Mouse (Mus musculus) left cerebral cortex, adult 2 months (tissue): ENCODE results near the gene T2. TPM values are rescaled to one million over a fixed set of nuclear protein-coding genes. Genes with fewer than 3 reads are reported as not detected.
"Not testable (repeated sequence)": the region's sequence is repeated elsewhere in the genome, so short reads cannot be mapped to it uniquely, and the experiment has no call there.

Experiments used
- DNase-seq, 2 experiments: peaks; one replicate each; pipeline ENCODE4 v3.0.0; 2021 to 2022; ENCODE audit warnings: low spot score in 2 of 2, mixed read lengths in 1 of 2; ENCODE audit errors: extremely low spot score in 1 of 2
- H3K27ac ChIP-seq: fragments of 200-600 bp; 2 replicates; pipeline ENCODE4 v1.8.1; 2022
- H3K4me3 ChIP-seq: fragments of 200-600 bp; 2 replicates; pipeline ENCODE4 v1.8.1; 2022
- CTCF ChIP-seq: fragments of 200-600 bp; IDR thresholded peaks from 2 replicates; pipeline ENCODE4 v1.8.1; 2022; ENCODE audit warnings: antibody characterized with exemption, mild to moderate bottlenecking, moderate library complexity
- intact Hi-C: fragments of 180-260 bp; cut with DNase I; formaldehyde crosslinking; loops from one replicate; pipeline ENCODE4 v1.15.1; 2025
- total RNA-seq, 2 experiments: library from RNA; stranded (reverse); gene quantifications; 2 replicates each; pipeline ENCODE4 v1.2.3; 2021

The T2 gene
- total RNA-seq, 2 experiments from 2014 or later, result 0.70 to 0.79 TPM

DNA sequence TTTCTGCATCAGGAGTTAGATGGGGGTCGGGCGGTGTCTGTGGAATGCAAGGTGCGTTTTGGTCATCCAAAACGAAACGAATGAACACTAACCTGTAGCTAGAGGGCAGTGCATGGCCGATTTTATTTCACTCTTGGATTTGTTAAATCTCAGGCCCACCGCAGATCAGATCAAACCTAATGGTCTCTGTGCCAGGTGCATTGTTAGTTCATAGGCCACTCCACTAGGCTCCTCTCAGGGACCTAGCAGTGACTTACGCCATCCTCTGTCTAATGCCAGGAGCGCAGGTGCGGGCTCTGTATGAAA is 34.0 kb downstream of the T2 start:
- intact Hi-C loops, result loop anchor here (1.0 to 5.0 kb wide), 2 partner anchors 72 to 208 kb away; no protein-coding TSS in a partner anchor
- H3K4me3 ChIP-seq, result no peak overlapping the region; the same call in 1 of the 2 replicates
- no peak overlapping the region for H3K27ac ChIP-seq
- TF ChIP-seq CTCF, result no peak; the same call in 1 of the 2 replicates
- no peak for DNase-seq

DNA sequence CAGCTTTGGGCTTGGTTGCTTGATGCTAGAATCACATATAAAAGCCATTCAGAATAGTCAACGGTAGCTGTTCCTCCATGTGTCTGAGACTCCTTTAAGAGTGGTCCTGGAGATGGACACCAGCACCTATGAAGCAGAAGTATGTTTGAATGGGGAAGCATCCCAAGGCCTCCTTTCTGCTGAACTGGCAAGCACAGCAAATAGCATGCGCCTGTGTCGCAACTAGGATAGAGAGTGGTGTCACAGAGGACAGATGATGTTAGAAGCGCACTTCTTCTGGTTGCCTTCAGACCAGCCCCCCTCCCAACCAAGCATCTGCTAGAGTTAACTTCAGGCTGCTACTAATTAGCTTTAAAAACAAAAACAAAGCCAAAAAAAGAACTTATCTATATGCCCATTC is 34.7 kb downstream of the T2 start:
- no peak for DNase-seq
- intact Hi-C loops, result loop anchor here (1.0 kb wide), 1 partner anchor 71 kb away; no protein-coding TSS in a partner anchor
- Histone ChIP-seq H3K27ac (no peak overlapping the region), H3K4me3 (no peak overlapping the region)
- TF ChIP-seq CTCF, result no peak

DNA sequence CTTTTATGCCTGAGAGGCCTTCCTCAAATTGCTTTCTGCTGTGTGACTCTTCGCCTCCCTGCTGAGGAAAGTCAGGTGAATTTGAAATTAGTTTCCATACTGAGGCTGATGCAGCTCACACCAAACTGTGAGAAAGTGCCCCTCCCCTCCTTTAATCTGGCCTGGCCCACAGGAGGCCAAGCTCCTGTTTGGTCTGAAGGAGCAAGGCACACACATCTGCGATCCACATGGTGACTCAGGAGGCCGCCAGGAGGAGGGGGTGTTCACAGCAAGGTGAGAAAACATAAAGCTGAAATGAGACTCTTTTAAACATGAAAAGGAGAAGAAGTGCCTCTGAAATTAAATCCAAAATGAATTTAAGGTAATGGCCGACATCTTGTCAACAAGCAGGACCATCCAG is 40.6 kb downstream of the T2 start:
- TF ChIP-seq CTCF, result no peak
- Histone ChIP-seq H3K27ac (no peak overlapping the region), H3K4me3 (no peak overlapping the region)
- intact Hi-C loops, result no loop called here
- no peak for DNase-seq

DNA sequence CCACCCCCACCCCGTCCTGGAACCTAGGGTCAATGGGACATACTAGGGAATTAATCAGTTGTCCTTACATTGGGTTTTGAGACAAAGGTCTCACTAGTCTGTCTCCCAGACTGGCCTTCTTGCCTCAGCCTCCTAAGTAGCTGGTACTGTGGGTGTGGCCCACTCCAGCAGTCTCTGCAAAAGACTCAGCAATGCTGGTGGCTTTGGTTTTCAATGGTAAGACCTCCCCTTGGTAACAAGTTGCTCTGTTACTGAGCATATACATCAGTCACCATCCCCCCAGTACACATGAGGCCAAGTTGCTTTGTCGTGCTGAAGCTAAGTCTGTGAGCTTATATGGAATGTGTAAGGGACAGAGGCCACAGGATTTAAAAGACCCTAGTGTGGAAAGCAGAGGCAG is 42.2 kb downstream of the T2 start:
- no peak for TF ChIP-seq CTCF
- intact Hi-C loops, result no loop called here
- Histone ChIP-seq H3K27ac (no peak overlapping the region), H3K4me3 (no peak overlapping the region)
- no peak for DNase-seq

DNA sequence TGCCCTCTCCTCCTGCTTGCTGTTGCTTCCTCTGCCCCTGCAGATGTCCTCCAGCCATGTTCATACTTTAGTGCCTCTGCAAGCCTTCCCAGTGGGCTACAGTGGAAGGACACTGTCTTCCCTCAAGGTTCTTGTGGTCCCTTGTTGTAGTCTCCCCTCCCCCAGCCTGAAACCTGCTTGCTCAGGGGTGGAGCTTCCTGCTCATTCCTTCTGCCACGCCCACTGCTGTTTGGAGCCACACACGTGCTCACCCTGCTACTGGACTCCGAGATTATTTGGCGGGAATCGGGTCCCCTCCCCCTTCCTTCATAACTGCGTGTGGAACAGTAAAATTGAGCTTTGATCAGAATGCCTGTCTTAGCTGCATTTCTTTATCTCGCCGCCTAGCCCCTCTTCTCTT is 48.1 kb downstream of the T2 start:
- H3K4me3 ChIP-seq, intact Hi-C loops, DNase-seq, H3K27ac ChIP-seq: not testable (repeated sequence)

DNA sequence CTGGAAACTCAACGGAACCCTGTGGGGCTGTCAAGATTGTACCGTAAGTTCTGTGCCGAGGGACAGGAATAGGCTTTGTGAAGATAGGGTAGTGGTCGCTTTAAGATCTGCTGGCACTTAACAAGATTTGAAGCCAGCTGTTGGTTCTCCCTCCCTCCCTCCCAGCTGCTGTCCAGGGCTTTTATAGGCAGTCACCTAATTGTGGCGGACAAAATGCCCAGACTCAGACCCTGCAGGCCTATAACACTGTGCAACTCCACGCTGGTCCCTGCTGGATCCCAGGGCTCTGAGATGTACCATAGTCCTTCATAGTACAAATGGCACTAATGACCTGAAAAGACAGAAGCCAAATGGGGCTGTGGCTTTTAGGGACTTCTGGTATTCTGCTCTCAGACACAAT is 50.5 kb downstream of the T2 start:
- no peak for DNase-seq
- H3K27ac ChIP-seq, result no peak overlapping the region
- TF ChIP-seq CTCF, result no peak
- H3K4me3 ChIP-seq, result no peak overlapping the region
- intact Hi-C loops, result no loop called here

DNA sequence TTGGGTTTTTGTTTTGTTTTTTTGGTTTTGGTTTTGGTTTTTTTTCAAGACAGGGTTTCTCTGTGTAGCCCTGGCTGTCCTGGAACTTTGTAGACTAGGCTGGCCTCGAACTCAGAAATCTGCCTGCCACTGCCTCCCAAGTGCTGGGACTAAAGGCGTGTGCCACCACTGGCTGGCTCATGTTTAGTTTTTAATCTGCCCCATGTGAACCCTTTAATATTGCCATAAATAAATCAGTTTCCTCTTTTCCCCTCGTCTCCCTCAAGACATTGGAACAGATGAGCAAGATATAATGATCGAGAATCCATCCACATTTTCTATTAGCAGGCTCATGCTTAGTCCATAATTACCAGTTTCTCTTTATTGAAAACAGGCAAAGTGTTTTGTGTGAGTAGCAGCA is 52.2 kb downstream of the T2 start:
- H3K27ac ChIP-seq, DNase-seq, H3K4me3 ChIP-seq, intact Hi-C loops: not testable (repeated sequence)

DNA sequence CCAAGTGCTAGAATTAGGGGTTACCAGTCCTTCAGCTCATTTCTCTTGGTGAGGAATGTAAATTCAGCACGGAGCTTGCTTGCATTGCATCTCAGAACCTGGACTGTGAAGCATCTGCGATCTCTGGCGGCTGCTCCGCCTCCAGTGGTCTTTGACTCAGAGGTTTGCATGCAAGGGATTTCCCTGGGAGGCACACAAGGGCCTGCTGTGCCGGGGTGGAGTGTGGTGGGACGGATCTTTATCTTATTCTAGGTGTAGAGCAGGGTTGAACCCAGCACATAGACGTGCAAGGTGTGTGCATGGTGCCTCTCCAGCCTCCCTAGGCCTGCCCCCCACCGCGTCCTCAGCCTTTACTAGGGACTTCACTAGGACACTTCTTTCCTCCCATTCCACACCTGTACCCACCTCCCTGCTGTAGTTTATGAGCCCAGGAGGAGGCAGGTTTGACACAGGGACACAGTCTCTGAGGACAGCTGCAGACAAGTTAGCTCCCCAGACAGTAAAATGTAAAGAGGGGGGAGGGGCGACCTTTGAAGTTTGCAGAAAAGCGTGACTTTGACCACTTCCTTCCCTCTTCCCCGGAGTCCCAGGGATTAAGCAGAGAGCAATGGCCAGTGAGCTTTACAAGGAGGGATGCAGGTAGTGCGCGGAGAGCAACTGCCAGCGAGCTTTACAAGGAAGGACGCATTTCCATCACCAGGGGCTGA is 53.0 kb downstream of the T2 start:
- H3K4me3 ChIP-seq, result no peak overlapping the region
- no peak for DNase-seq
- no peak overlapping the region for H3K27ac ChIP-seq
- intact Hi-C loops, result no loop called here
- no peak for TF ChIP-seq CTCF

DNA sequence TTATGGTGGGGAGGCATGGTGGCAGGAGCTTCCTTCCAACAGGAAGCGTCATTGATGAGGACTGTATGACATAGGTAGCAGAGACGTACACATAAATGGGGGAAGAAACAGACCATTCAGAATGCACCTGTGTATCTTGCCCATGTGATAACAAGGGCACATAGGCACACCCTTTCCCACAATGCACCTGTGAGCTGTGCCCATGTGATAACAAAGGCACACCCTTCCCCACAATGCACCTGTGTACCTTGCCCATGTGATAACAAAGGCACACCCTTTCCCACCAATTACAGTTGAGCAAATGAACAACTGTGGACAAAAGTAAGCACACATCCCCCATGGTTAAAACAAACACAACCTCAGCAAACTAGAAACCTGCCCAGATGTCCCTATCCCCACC is 54.5 kb downstream of the T2 start:
- no peak overlapping the region for H3K4me3 ChIP-seq
- H3K27ac ChIP-seq, result no peak overlapping the region
- intact Hi-C loops, result no loop called here
- TF ChIP-seq CTCF, result no peak
- no peak for DNase-seq

DNA sequence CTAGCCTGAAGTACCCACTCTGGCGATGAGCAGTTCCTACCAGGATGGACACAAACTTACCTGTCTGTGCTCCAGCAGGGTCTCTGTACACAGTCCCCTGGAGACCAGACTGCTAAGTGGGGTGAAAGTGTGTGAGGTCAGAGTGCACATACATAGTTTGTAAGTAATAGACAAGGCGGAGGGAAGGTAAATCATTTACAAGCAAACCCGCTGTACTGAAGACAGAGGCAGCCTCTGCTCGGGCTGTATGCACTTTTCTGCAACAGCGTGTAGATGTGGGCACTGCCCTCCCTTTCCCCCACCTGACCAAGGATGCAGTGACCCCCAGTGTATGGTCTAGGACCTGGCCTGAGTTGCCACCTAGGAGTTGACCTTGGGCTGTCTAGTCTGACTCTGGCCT is 57.9 kb downstream of the T2 start:
- no peak for TF ChIP-seq CTCF
- intact Hi-C loops, result no loop called here
- DNase-seq, result no peak
- no peak overlapping the region for H3K27ac ChIP-seq
- H3K4me3 ChIP-seq, result no peak overlapping the region

DNA sequence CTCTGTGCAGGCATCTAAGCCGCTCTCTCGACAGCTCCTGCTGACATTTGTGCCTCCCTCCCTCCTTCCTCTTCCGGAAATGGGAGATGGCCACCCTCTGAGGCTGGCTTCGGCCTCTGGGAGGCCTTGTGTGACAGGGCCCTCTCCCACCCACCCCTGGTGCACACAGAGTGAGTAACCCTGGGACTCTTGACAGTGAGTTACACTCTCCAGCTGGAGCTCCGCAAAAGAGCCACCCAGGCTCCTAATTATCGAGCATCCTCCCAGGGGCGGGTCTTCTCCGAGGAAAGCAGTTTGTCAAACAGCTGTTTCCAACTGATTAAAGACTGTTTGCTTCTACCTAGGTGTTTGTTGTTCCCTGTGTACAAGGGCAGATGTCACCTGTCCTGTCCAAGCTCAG is 59.7 kb downstream of the T2 start:
- DNase-seq, result no peak
- intact Hi-C loops, result no loop called here
- no peak overlapping the region for H3K27ac ChIP-seq
- no peak overlapping the region for H3K4me3 ChIP-seq
- no peak for TF ChIP-seq CTCF

DNA sequence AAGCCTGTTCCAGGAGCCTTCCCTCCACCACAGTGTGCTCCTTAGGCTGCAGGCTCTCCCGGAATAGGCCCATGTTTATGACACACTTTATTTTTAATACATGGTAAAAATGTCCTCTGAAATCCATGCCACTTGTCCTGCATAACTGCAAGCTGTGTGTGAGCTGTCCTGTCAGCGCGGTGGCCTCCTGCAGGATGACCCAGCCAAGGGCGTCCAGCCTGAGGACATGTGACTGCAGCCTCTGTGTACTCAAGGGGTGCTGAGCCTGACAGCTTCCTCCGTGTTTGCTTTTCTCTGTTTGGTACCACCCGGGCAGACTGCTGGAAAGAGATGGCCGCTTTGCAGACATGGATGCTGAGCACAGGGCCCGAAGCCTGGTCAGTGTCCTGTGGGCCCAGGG is 61.1 kb downstream of the T2 start:
- no peak overlapping the region for H3K4me3 ChIP-seq
- H3K27ac ChIP-seq, result no peak overlapping the region
- no peak for DNase-seq
- intact Hi-C loops, result no loop called here
- TF ChIP-seq CTCF, result no peak

DNA sequence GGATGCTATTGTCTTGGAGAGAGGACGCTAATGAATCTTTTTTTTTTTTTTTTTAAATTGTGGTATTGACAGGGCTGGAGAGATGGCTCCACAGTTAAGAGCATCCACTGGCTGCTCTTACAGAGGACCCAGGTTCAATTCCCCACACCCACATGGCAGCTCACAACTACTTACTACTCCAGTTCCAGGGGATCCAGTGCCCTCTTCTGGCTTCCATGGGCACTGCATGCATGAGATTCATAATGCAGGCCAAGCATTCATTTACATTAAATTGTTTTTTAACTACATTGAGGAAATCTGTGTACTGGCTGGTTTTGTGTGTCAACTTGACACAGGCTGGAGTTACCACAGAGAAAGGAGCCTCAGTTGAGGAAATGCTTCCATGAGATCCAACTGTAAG is 64.9 kb downstream of the T2 start:
- DNase-seq, result no peak
- Histone ChIP-seq H3K27ac (no peak overlapping the region), H3K4me3 (no peak overlapping the region)
- intact Hi-C loops, result loop anchor here (5.0 kb wide), 1 partner anchor 103 kb away; no protein-coding TSS in a partner anchor
- TF ChIP-seq CTCF, result peak; percentile 43
